Mouse (Mus musculus): ENCODE data around the gene Jag1. TPM values are rescaled to one million over a fixed set of nuclear protein-coding genes. Genes with fewer than 3 reads are reported as not detected.
A peak's percentile ranks its signal among the peaks of the same experiment; 100 is the strongest.

Jag1 gene
- polyA plus RNA-seq (2015; fragmentation: Nextera tagmentation; extraction: Ambion mirVana), result 17.8 and 18.8 TPM in 2 replicates

GRCm38 (mm10) chr2:137116025-137116674 is at the start of gene Jag1:
Gene Jag1 (minus strand): TSS chr2:137116644.
- peaks cover 30% of the 10 kb centered on the region for H3K27me3 ChIP-seq
- peak within 1 kb of the TSS; percentile 93 for H3K4me2 ChIP-seq
- H3K27ac ChIP-seq (replicated peaks), result peak within 1 kb of the TSS; percentile 90
- H3K4me1 ChIP-seq (replicated peaks), result peaks cover 55% of the 10 kb centered on the region
- H3K36me3 ChIP-seq, result no peaks in the 10 kb centered on the region
- no peaks in the 10 kb centered on the region for H3K9me3 ChIP-seq
- WGBS, result under 1% methylated on average over 59 of the region's 59 CpGs
- H3K4me3 ChIP-seq, result peak within 1 kb of the TSS; percentile 61
- H3K9ac ChIP-seq, result peak within 1 kb of the TSS; percentile 88
- peak; percentile 13 for ATAC-seq (ENCODE audit: low read depth)

- WGBS, result 80% methylated on average over 1 of the region's 1 CpGs
- no peak for ATAC-seq (ENCODE audit: low read depth)
These were observed 39.6 kb upstream of the Jag1 start for GRCm38 (mm10) chr2:137156018-137156417.

GRCm38 (mm10) chr2:137153825-137154224 is 37.4 kb upstream of the Jag1 start:
- Histone ChIP-seq H3K9ac (no peak overlapping the region), H3K4me1 (replicated peaks) (0 out of 2 replicates have a peak, but pooled peaks cover 4% of the 10 kb centered on the region), H3K4me3 (no peak overlapping the region), H3K27me3 (no peaks in the 10 kb centered on the region), H3K27ac (replicated peaks) (no peak overlapping the region), H3K4me2 (no peak overlapping the region), H3K9me3 (no peaks in the 10 kb centered on the region), H3K36me3 (no peaks in the 10 kb centered on the region)
- ATAC-seq (ENCODE audit: low read depth), result no peak
- 71% methylated on average over 4 of the region's 4 CpGs for WGBS

More at GRCm38 (mm10) chr2:137156018-137156417, 39.6 kb upstream of the Jag1 start:
- no peaks in the 10 kb centered on the region for H3K27me3 ChIP-seq
- H3K27ac ChIP-seq (replicated peaks), result no peak overlapping the region
- H3K4me3 ChIP-seq, result no peak overlapping the region
- no peak overlapping the region for H3K4me2 ChIP-seq
- H3K9me3 ChIP-seq, result no peaks in the 10 kb centered on the region
- no peaks in the 10 kb centered on the region for H3K36me3 ChIP-seq
- H3K4me1 ChIP-seq (replicated peaks), result 0 out of 2 replicates have a peak, but pooled peaks cover 4% of the 10 kb centered on the region
- no peak overlapping the region for H3K9ac ChIP-seq

GRCm38 (mm10) chr2:137153172-137153667 is 36.8 kb upstream of the Jag1 start:
- H3K36me3 ChIP-seq, result no peaks in the 10 kb centered on the region

GRCm38 (mm10) chr2:137150953-137151352 is 34.5 kb upstream of the Jag1 start:
- no peak for ATAC-seq (ENCODE audit: low read depth)
- no peaks in the 10 kb centered on the region for H3K36me3 ChIP-seq
- no peak overlapping the region for H3K27ac ChIP-seq (replicated peaks)
- H3K9ac ChIP-seq, result no peak overlapping the region
- H3K27me3 ChIP-seq, result no peaks in the 10 kb centered on the region
- 95% methylated on average over 3 of the region's 3 CpGs for WGBS
- H3K4me1 ChIP-seq (replicated peaks), result 0 out of 2 replicates have a peak, but pooled peaks cover 4% of the 10 kb centered on the region
- no peak overlapping the region for H3K4me3 ChIP-seq
- H3K9me3 ChIP-seq, result no peaks in the 10 kb centered on the region
- H3K4me2 ChIP-seq, result no peak overlapping the region

More at GRCm38 (mm10) chr2:137153172-137153667, 36.8 kb upstream of the Jag1 start:
- ATAC-seq (ENCODE audit: low read depth), result peak; percentile 80; the same call in 1 of the 2 replicates
- H3K9ac ChIP-seq, result no peak overlapping the region
- 0 out of 2 replicates have a peak, but pooled peaks cover 4% of the 10 kb centered on the region for H3K4me1 ChIP-seq (replicated peaks)
- no peaks in the 10 kb centered on the region for H3K9me3 ChIP-seq
- H3K4me3 ChIP-seq, result no peak overlapping the region
- H3K27ac ChIP-seq (replicated peaks), result no peak overlapping the region
- 35% methylated on average over 10 of the region's 10 CpGs for whole genome bisulfite sequencing
- no peak overlapping the region for H3K4me2 ChIP-seq
- no peaks in the 10 kb centered on the region for H3K27me3 ChIP-seq

- no peaks in the 10 kb centered on the region for H3K36me3 ChIP-seq
- no peaks in the 10 kb centered on the region for H3K4me1 ChIP-seq (replicated peaks)
- WGBS, result 93% methylated on average over 2 of the region's 2 CpGs
- H3K4me3 ChIP-seq, result no peak overlapping the region
- no peak overlapping the region for H3K9ac ChIP-seq
- H3K4me2 ChIP-seq, result no peak overlapping the region
- no peak overlapping the region for H3K27ac ChIP-seq (replicated peaks)
- H3K27me3 ChIP-seq, result no peaks in the 10 kb centered on the region
- ATAC-seq (ENCODE audit: low read depth), result no peak
- no peaks in the 10 kb centered on the region for H3K9me3 ChIP-seq
These were observed 30.7 kb upstream of the Jag1 start for GRCm38 (mm10) chr2:137146938-137147666.

- no peak for ATAC-seq (ENCODE audit: low read depth)
- 89% methylated on average over 1 of the region's 1 CpGs for WGBS
- no peaks in the 10 kb centered on the region for H3K27me3 ChIP-seq
- H3K9ac ChIP-seq, result no peak overlapping the region
- H3K9me3 ChIP-seq, result no peaks in the 10 kb centered on the region
- no peaks in the 10 kb centered on the region for H3K36me3 ChIP-seq
- no peaks in the 10 kb centered on the region for H3K4me1 ChIP-seq (replicated peaks)
- H3K4me3 ChIP-seq, result no peak overlapping the region
- H3K4me2 ChIP-seq, result no peak overlapping the region
- H3K27ac ChIP-seq (replicated peaks), result no peak overlapping the region
These were observed 21.6 kb upstream of the Jag1 start for GRCm38 (mm10) chr2:137138063-137138462.

- ATAC-seq (ENCODE audit: low read depth), result no peak
- Histone ChIP-seq H3K9me3 (no peaks in the 10 kb centered on the region), H3K9ac (no peak overlapping the region), H3K27ac (replicated peaks) (no peak overlapping the region), H3K27me3 (no peaks in the 10 kb centered on the region), H3K4me3 (no peak overlapping the region), H3K4me2 (no peak overlapping the region), H3K36me3 (no peaks in the 10 kb centered on the region), H3K4me1 (replicated peaks) (no peaks in the 10 kb centered on the region)
- 79% methylated on average over 5 of the region's 5 CpGs for WGBS
These were observed 17.6 kb upstream of the Jag1 start for GRCm38 (mm10) chr2:137134035-137134434.

GRCm38 (mm10) chr2:137124861-137125260 is 8.4 kb upstream of the Jag1 start:
- no peak overlapping the region for H3K27ac ChIP-seq (replicated peaks)
- no peak overlapping the region for H3K9ac ChIP-seq
- ATAC-seq (ENCODE audit: low read depth), result no peak
- no peaks in the 10 kb centered on the region for H3K4me1 ChIP-seq (replicated peaks)
- WGBS, result 79% methylated on average over 1 of the region's 1 CpGs
- H3K9me3 ChIP-seq, result no peaks in the 10 kb centered on the region
- no peaks in the 10 kb centered on the region for H3K36me3 ChIP-seq
- H3K4me2 ChIP-seq, result no peak overlapping the region
- H3K4me3 ChIP-seq, result no peak overlapping the region
- H3K27me3 ChIP-seq, result peaks cover 4% of the 10 kb centered on the region; the same call in 1 of the 2 replicates

- under 1% methylated on average over 33 of the region's 33 CpGs for WGBS
- peak overlapping the region; percentile 90 for H3K27ac ChIP-seq (replicated peaks)
- no peaks in the 10 kb centered on the region for H3K9me3 ChIP-seq
- H3K27me3 ChIP-seq, result peaks cover 30% of the 10 kb centered on the region
- H3K4me3 ChIP-seq, result peak overlapping the region; percentile 61
- ATAC-seq (ENCODE audit: low read depth), result peak; percentile 61
- H3K36me3 ChIP-seq, result no peaks in the 10 kb centered on the region
- peak overlapping the region; percentile 93 for H3K4me2 ChIP-seq
- peak overlapping the region; percentile 88 for H3K9ac ChIP-seq
- H3K4me1 ChIP-seq (replicated peaks), result peaks cover 43% of the 10 kb centered on the region
These were observed 862 bp upstream of the Jag1 start for GRCm38 (mm10) chr2:137117321-137117690.

GRCm38 (mm10) chr2:137116675-137117320 is 354 bp upstream of the Jag1 start:
- ATAC-seq (ENCODE audit: low read depth), result peak; percentile 77

More at GRCm38 (mm10) chr2:137116675-137117320, 354 bp upstream of the Jag1 start:
- Histone ChIP-seq H3K4me1 (replicated peaks) (peaks cover 49% of the 10 kb centered on the region), H3K9ac (peak overlapping the region; percentile 88), H3K4me2 (peak overlapping the region; percentile 93), H3K36me3 (no peaks in the 10 kb centered on the region), H3K27me3 (peaks cover 30% of the 10 kb centered on the region), H3K27ac (replicated peaks) (peak overlapping the region; percentile 90), H3K4me3 (peak overlapping the region; percentile 61), H3K9me3 (no peaks in the 10 kb centered on the region)
- WGBS, result under 1% methylated on average over 61 of the region's 61 CpGs

All from neural tube, embryonic 13.5 days (tissue).